ENCODE assay signal across 2 mouse cellular contexts in the genomic region with DNA sequence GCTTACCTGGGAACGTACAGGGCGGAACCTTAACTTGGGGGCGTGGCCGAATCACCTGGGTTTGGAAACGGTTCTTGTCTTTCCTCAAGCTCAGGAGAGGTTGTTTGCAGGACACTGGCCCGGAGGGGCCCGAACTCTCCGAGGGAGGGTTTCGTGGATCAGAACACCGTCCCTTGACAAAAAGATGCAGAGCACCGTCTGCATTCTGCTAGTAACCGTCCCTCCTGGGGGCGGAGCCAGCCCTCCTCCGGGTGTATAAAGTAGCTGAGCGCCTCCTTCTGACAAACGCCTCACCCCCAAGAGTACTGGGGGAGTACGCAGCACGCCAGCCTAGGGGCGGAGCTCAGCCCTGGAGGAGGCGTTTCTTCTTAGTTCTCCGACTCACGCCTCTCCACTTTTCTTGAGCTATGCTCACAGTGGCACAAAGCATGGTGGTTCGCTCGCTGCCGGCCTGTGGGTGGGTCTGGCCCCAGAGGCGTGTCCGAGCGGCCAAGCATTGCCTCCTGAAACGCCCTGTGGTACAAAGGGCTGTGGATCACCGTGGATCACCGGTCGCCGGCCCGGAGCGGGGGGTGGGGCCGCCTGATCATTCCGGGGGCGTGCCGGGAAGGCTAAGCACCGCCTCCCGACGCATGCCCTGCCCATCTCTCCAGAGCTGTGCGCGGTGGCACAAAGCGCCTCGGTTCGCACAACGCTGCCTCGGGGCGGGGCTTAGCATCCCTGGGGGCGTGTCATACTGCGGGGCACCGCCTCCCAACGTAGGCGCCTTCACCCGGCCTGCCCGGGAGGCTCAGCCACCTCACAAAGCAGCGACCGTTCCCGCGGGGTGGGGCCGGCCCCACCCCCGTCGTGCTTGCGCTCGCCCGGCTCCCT.
TF ChIP-seq lines count a peak whose summit lies in the region.

No protein-coding gene starts in this region.

TF ChIP-seq in C2C12, 6 proteins besides CTCF, POLR2A, EP300 and RAD21:
- TF ChIP-seq MYOD1 (IDR thresholded peaks at IDR 0.05; ENCODE audit: control insufficient read depth, insufficient read length, low read depth) (no peak), FOSL1 (IDR thresholded peaks at IDR 0.05; ENCODE audit: insufficient read depth, low read length, poor library complexity, severe bottlenecking) (no peak), CEBPB (IDR thresholded peaks at IDR 0.05; ENCODE audit: low read depth) (no peak), MAX (IDR thresholded peaks at IDR 0.05) (peak; percentile 57)

TF ChIP-seq in myocyte, 11 proteins besides CTCF, POLR2A, EP300 and RAD21:
- TF ChIP-seq MYOG (IDR thresholded peaks at IDR 0.05; ENCODE audit: control insufficient read depth in 1 of 3, insufficient read depth in 1 of 3, insufficient read length in 2 of 3, low read depth in 2 of 3) (peak in 1 of 3 experiments; percentile 31), E2F4 (IDR thresholded peaks at IDR 0.05; ENCODE audit: insufficient read depth) (peak; percentile 11), TCF12 (IDR thresholded peaks at IDR 0.05; ENCODE audit: insufficient read depth, poor library complexity, severe bottlenecking) (no peak), SRF (IDR thresholded peaks at IDR 0.05; ENCODE audit: control insufficient read depth, insufficient read length, low read depth) (no peak), CEBPB (IDR thresholded peaks at IDR 0.05; ENCODE audit: insufficient read depth, poor library complexity, severe bottlenecking) (no peak)
